Comparison of ENCODE assay signal across 7 mouse cellular contexts in genomic region chr19:41803322-41803721, GRCm38 (mm10). TPM values are rescaled to one million over a fixed set of nuclear protein-coding genes. Genes with fewer than 3 reads are reported as not detected.
A peak's percentile ranks its signal among the peaks of the same experiment; 100 is the strongest.
DNase-seq lines count a peak whose midpoint lies in the region; ATAC-seq and TF ChIP-seq lines count a peak whose summit lies in the region.

No protein-coding gene starts in this region.

- no peak overlapping the region for H3K4me2 ChIP-seq in liver, embryonic 11.5 days
- H3K4me2 ChIP-seq in stomach, postnatal 0 days (replicated peaks; ENCODE audit: low read depth) = no peak overlapping the region

- TF ChIP-seq EP300 in stomach, postnatal 0 days (optimal IDR thresholded peaks at IDR 0.05) = no peak

- no peak overlapping the region for H3K27ac ChIP-seq in layer of hippocampus, adult 2 months
- no peak overlapping the region for H3K27ac ChIP-seq in liver, embryonic 11.5 days (ENCODE audit: low read depth, low read length)
- H3K27ac ChIP-seq in stomach, postnatal 0 days (replicated peaks) = no peak overlapping the region

- no peaks in the 10 kb centered on the region for H3K27me3 ChIP-seq in liver, embryonic 11.5 days (replicated peaks; ENCODE audit: control insufficient read depth, insufficient read depth, low read length)
- H3K27me3 ChIP-seq in stomach, postnatal 0 days (ENCODE audit: control insufficient read depth, insufficient read depth, low read length) = no peaks in the 10 kb centered on the region

- no peak overlapping the region for H3K9ac ChIP-seq in liver, embryonic 11.5 days (ENCODE audit: low read depth, low read length)
- no peak overlapping the region for H3K9ac ChIP-seq in stomach, postnatal 0 days (ENCODE audit: low read length)

- peak; percentile 65 for TF ChIP-seq CTCF in layer of hippocampus, adult 2 months (conservative IDR thresholded peaks at IDR 0.05)
- TF ChIP-seq CTCF in stomach, postnatal 0 days (IDR thresholded peaks at IDR 0.05; ENCODE audit: low read depth) = peak; percentile 56

- no peak for DNase-seq in layer of hippocampus, adult 2 months (ENCODE audit: low spot score in 2 of 2)
- no peak for DNase-seq in layer of hippocampus, postnatal 25 days (ENCODE audit: extremely low spot score in 1 of 2, low spot score in 1 of 2)
- DNase-seq in NIH3T3 (ENCODE audit: low read depth) = peak; percentile 24
- DNase-seq in liver, embryonic 11.5 days (ENCODE audit: low spot score) = peak; percentile 47
- peak; percentile 51 for DNase-seq in stomach, postnatal 0 days (ENCODE audit: low spot score)
- no peak for DNase-seq in adrenal gland, postnatal 10 days
- no peak for DNase-seq in frontal cortex, adult 2 months (ENCODE audit: extremely low spot score in 1 of 2, low spot score in 1 of 2)

- ATAC-seq in liver, embryonic 11.5 days (replicated peaks; ENCODE audit: low FRiP score) = no peak
- no peak for ATAC-seq in stomach, postnatal 0 days (ENCODE audit: low FRiP score, low TSS enrichment)

- WGBS in liver, embryonic 11.5 days = 43% methylated on average over 7 of the region's 7 CpGs
- 44% methylated on average over 7 of the region's 7 CpGs for WGBS in stomach, postnatal 0 days

- no peak overlapping the region for H3K4me3 ChIP-seq in layer of hippocampus, adult 2 months
- no peak overlapping the region for H3K4me3 ChIP-seq in liver, embryonic 11.5 days (ENCODE audit: low read depth, low read length)
- H3K4me3 ChIP-seq in stomach, postnatal 0 days (ENCODE audit: low read depth, low read length) = no peak overlapping the region

- H3K9me3 ChIP-seq in liver, embryonic 11.5 days (ENCODE audit: control insufficient read depth, low read length) = 0 out of 2 replicates have a peak, but pooled peaks cover 3% of the 10 kb centered on the region
- no peaks in the 10 kb centered on the region for H3K9me3 ChIP-seq in stomach, postnatal 0 days (ENCODE audit: control insufficient read depth, low read length)

- H3K36me3 ChIP-seq in liver, embryonic 11.5 days (ENCODE audit: control insufficient read depth, insufficient read depth, low read length) = no peaks in the 10 kb centered on the region
- no peaks in the 10 kb centered on the region for H3K36me3 ChIP-seq in stomach, postnatal 0 days (ENCODE audit: control insufficient read depth, insufficient read depth, low read length)

- H3K4me1 ChIP-seq in liver, embryonic 11.5 days (replicated peaks; ENCODE audit: control insufficient read depth, insufficient read depth, low read length) = peaks cover 24% of the 10 kb centered on the region
- H3K4me1 ChIP-seq in stomach, postnatal 0 days (replicated peaks; ENCODE audit: control insufficient read depth, insufficient read depth) = no peaks in the 10 kb centered on the region

RNA-seq across cellular contexts. Expression of gene Arhgap19, which starts 1.5 kb away (rescaled TPM):
- total RNA-seq in layer of hippocampus, adult 2 months (2021) = 1 to 10 TPM; 2.2 to 2.5 TPM
- 1 to 10 TPM; 2.4 to 2.5 TPM for total RNA-seq in layer of hippocampus, postnatal 25 days (2021)
- 55.6 and 63.4 TPM in 2 replicates for polyA plus RNA-seq in liver, embryonic 11.5 days (2014; fragmentation: Nextera tagmentation; extraction: Ambion mirVana)
- 2.7 and 3.5 TPM in 2 replicates for polyA plus RNA-seq in stomach, postnatal 0 days (2015; fragmentation: Nextera tagmentation; extraction: Ambion mirVana)
- total RNA-seq in adrenal gland, postnatal 10 days (2021) = 1 to 10 TPM; 7.6 to 8.6 TPM
- polyA plus RNA-seq in frontal cortex, adult 2 months (2012; rRNA removed) = 3.5 and 3.8 TPM in 2 replicates

RNA-seq across cellular contexts. Expression of gene Frat1, which starts 26.4 kb away (rescaled TPM):
- total RNA-seq in layer of hippocampus, adult 2 months (2021) = 10 to 100 TPM; 22.0 to 27.1 TPM
- 10 to 100 TPM; 22.4 to 24.8 TPM for total RNA-seq in layer of hippocampus, postnatal 25 days (2021)
- polyA plus RNA-seq in liver, embryonic 11.5 days (2014; fragmentation: Nextera tagmentation; extraction: Ambion mirVana) = 19.5 and 19.9 TPM in 2 replicates
- 9.3 and 9.8 TPM in 2 replicates for polyA plus RNA-seq in stomach, postnatal 0 days (2015; fragmentation: Nextera tagmentation; extraction: Ambion mirVana)
- total RNA-seq in adrenal gland, postnatal 10 days (2021) = 10 to 100 TPM in 1 of 2 experiments, 1 to 10 TPM in 1; 8.6 to 11.7 TPM
- 10.8 and 11.1 TPM in 2 replicates for polyA plus RNA-seq in frontal cortex, adult 2 months (2012; rRNA removed)

RNA-seq across cellular contexts. Expression of gene Frat2, which starts 44.6 kb away (rescaled TPM):
- 10 to 100 TPM; 10.7 to 11.7 TPM for total RNA-seq in layer of hippocampus, adult 2 months (2021)
- 10 to 100 TPM; 13.9 to 14.9 TPM for total RNA-seq in layer of hippocampus, postnatal 25 days (2021)
- 9.8 and 10.9 TPM in 2 replicates for polyA plus RNA-seq in liver, embryonic 11.5 days (2014; fragmentation: Nextera tagmentation; extraction: Ambion mirVana)
- 3.5 and 4.3 TPM in 2 replicates for polyA plus RNA-seq in stomach, postnatal 0 days (2015; fragmentation: Nextera tagmentation; extraction: Ambion mirVana)
- 1 to 10 TPM; 4.8 to 7.1 TPM for total RNA-seq in adrenal gland, postnatal 10 days (2021)
- polyA plus RNA-seq in frontal cortex, adult 2 months (2012; rRNA removed) = 7.5 and 8.3 TPM in 2 replicates

RNA-seq across cellular contexts. Expression of gene Slit1, which starts 59.9 kb away (rescaled TPM):
- 100 to 1,000 TPM; 232 to 244 TPM for total RNA-seq in layer of hippocampus, adult 2 months (2021)
- total RNA-seq in layer of hippocampus, postnatal 25 days (2021) = 100 to 1,000 TPM; 180 to 224 TPM
- polyA plus RNA-seq in liver, embryonic 11.5 days (2014; fragmentation: Nextera tagmentation; extraction: Ambion mirVana) = 0.16 and 0.26 TPM in 2 replicates
- polyA plus RNA-seq in stomach, postnatal 0 days (2015; fragmentation: Nextera tagmentation; extraction: Ambion mirVana) = 0.25 and 0.28 TPM in 2 replicates
- total RNA-seq in adrenal gland, postnatal 10 days (2021) = 1 to 10 TPM; 3.8 to 5.7 TPM
- polyA plus RNA-seq in frontal cortex, adult 2 months (2012; rRNA removed) = 18.7 and 28.3 TPM in 2 replicates

Comparison
In these comparisons a context has a peak if more than half of its experiments do, and no peak if none do; other contexts are left out.
1. DNase-seq: peak in NIH3T3 (single experiment), liver, embryonic 11.5 days (single experiment) and stomach, postnatal 0 days (single experiment); none in layer of hippocampus, adult 2 months (0 of 2), layer of hippocampus, postnatal 25 days (0 of 2), adrenal gland, postnatal 10 days (single experiment) and frontal cortex, adult 2 months (0 of 2).